Mouse (Mus musculus) lung, adult 2 months (tissue): ENCODE data around the gene Stxbp1. TPM values are rescaled to one million over a fixed set of nuclear protein-coding genes. Genes with fewer than 3 reads are reported as not detected.

Experiments used
- DNase-seq: peaks from one replicate; pipeline ENCODE4 v3.0.0; 2022
- H3K4me1 ChIP-seq: fragments of 200-500 bp; 2 replicates; pipeline ENCODE4 v1.6.1; 2011; ENCODE audit warnings: low read length; ENCODE audit not compliant: control insufficient read depth, insufficient read depth
- H3K4me3 ChIP-seq: fragments of 200-500 bp; replicated peaks from 2 replicates; pipeline ENCODE3; 2011; ENCODE audit warnings: low read depth, mild to moderate bottlenecking, control low read depth, low read length; ENCODE audit errors: extremely low read depth
- CTCF ChIP-seq: fragments of 200-500 bp; IDR thresholded peaks from 2 replicates; pipeline ENCODE4 v1.5.1; 2011; ENCODE audit warnings: mild to moderate bottlenecking, low read length, control low read depth; ENCODE audit not compliant: insufficient read depth
- POLR2A ChIP-seq: fragments of 200-500 bp; IDR thresholded peaks from 2 replicates; pipeline ENCODE4 v1.6.1; 2011; ENCODE audit warnings: low read depth, mild to moderate bottlenecking, control low read depth, low read length, borderline replicate concordance; ENCODE audit errors: extremely low read depth
- WGBS: fragments of 180-500 bp; shearing (Covaris S2); methylation state at CpG from one replicate; pipeline ENCODE4 v1.1.7; 2018; 5-methylcytosine and 5-hydroxymethylcytosine counted together
- polyA plus RNA-seq: library from polyadenylated mRNA; depleted of rRNA; stranded (reverse); fragments of >200 nt; gene quantifications from 2 replicates; pipeline ENCODE4 v1.2.3, GENCODE M21; 2012

Stxbp1 gene
- polyA plus RNA-seq, 1 experiment: 37.9 TPM

DNA sequence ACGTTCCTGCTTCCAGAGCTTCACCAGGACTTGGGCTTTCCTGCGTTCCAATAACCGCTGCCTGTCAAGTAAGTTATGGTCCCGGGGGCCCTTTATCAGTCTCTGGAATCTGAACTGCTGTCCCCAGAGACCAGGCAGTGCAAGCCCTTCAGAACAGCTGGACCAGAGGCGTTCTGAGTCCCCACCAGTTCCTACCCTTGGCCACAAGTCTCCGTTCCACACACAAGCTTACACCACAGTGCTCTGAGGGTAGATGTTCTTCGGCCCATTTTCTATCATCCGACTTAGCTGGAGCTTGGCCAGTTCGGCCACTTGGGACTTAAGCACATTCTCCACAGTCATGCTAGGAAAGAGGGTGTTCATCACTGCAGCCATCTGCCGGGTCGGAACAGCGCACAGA is 79.8 kb downstream of the Stxbp1 start:
- H3K4me3 ChIP-seq: no peak overlapping the region
- TF ChIP-seq CTCF: no peak
- no peak for TF ChIP-seq POLR2A
- 0 out of 2 replicates have a peak, but pooled peaks cover 3% of the 10 kb centered on the region for H3K4me1 ChIP-seq
- DNase-seq: no peak
- WGBS: 67% methylated on average over 12 of the region's 12 CpGs

DNA sequence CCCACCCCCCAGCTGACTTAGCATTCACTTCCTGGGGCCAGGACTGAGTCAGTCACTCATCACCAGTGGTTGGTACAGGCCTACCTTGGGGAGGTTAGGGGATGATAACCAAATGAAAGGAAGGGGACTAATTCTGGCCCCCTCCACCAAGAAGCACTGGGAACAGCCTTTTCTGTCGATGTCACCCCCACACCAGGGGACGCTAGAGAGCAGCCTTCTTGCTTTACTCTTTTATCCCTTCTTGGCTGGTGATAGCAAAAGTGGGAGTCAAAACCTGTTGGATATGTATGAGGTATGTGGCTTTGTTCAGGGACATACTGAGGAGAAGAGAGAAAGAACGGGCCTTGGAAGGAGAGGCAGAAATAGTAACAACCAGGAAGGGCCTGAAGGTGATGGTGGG is 83.7 kb downstream of the Stxbp1 start:
- no peak for DNase-seq
- H3K4me1 ChIP-seq: no peaks in the 10 kb centered on the region
- TF ChIP-seq CTCF (peak; percentile 33), POLR2A (no peak)
- WGBS: 74% methylated on average over 3 of the region's 3 CpGs
- H3K4me3 ChIP-seq: no peak overlapping the region

DNA sequence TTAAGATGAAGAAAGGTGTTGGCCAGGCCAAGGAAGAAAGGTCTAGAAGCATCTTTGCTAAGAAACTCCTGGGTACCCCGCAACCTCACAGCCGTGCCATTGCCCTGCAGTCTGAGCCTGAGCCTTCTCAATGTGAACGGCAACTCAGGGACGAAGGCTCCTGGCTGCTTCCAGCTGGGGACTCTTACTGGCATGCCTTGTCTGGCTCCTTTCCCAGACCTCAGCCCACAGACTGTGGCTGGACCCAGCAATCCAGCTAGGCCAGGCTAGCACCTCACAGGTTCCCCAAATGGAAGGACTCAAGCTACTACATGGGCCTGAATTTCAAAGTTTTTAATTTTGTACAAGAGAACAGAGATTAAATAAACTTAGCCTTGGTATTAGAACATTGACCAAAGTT is 85.2 kb downstream of the Stxbp1 start:
- Histone ChIP-seq H3K4me1 (no peaks in the 10 kb centered on the region), H3K4me3 (no peak overlapping the region)
- TF ChIP-seq POLR2A (no peak), CTCF (no peak)
- no peak for DNase-seq
- WGBS: 74% methylated on average over 4 of the region's 4 CpGs

DNA sequence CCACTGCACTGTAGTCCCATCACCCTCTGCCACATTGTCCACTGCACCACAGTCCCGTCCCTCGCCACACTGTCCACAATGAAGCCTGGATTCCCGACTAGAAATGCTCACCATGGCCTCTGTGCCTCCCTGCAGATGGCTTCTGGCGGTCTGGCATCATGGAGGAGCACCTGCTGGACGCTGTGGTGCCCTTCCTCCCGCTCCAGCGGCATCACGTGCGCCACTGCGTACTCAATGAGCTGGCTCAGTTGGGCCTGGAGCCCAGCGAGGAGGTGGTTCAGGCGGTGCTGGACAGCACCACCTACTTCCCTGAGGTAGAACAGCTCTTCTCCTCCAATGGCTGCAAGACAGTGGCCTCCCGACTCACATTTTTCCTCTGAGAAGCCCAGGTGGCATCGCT is 85.7 kb downstream of the Stxbp1 start:
- WGBS: 91% methylated on average over 14 of the region's 14 CpGs
- Histone ChIP-seq H3K4me1 (no peaks in the 10 kb centered on the region), H3K4me3 (no peak overlapping the region)
- TF ChIP-seq CTCF: no peak
- TF ChIP-seq POLR2A: no peak
- no peak for DNase-seq

DNA sequence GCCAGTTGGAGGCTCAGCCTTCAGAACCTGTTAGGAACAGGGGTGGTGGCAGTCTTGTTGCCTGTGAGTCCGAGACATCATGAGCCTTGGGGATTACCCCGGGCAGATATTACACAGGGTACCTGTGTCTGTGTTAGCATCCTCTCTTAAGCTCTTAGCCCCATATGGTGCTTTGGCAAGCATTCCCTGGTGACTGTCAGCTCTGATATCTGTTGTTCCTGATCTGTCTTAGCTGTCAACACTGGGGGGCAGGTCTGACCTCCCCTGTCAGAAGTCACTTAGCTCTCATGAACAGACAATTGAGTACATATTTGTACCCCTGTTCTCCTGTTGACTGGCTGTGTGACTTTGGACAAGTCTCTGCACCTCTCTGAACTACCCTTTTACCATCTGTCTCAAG is 88.0 kb downstream of the Stxbp1 start:
- DNase-seq: no peak
- Histone ChIP-seq H3K4me3 (no peak overlapping the region), H3K4me1 (no peaks in the 10 kb centered on the region)
- 84% methylated on average over 2 of the region's 2 CpGs for WGBS
- no peak for TF ChIP-seq CTCF
- TF ChIP-seq POLR2A: no peak

DNA sequence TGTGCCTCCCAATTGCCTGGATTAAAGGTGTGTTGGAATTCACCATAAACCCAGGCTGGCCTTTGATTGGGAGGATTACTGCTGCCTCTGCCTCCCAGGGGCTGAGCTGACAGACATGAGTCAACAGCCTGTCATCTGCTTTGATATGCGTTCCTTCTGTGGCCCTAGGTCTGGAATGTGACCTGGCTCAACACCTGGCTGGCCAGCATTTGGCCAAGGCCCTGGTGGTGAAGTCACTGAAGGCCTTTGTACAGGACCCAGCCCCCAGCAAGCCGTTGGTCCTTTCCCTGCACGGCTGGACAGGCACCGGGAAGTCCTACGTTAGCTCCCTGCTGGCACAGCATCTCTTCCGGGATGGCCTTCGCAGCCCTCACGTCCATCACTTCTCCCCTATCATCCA is 88.5 kb downstream of the Stxbp1 start:
- 77% methylated on average over 8 of the region's 8 CpGs for WGBS
- Histone ChIP-seq H3K4me3 (no peak overlapping the region), H3K4me1 (no peaks in the 10 kb centered on the region)
- DNase-seq: no peak
- TF ChIP-seq POLR2A: no peak

DNA sequence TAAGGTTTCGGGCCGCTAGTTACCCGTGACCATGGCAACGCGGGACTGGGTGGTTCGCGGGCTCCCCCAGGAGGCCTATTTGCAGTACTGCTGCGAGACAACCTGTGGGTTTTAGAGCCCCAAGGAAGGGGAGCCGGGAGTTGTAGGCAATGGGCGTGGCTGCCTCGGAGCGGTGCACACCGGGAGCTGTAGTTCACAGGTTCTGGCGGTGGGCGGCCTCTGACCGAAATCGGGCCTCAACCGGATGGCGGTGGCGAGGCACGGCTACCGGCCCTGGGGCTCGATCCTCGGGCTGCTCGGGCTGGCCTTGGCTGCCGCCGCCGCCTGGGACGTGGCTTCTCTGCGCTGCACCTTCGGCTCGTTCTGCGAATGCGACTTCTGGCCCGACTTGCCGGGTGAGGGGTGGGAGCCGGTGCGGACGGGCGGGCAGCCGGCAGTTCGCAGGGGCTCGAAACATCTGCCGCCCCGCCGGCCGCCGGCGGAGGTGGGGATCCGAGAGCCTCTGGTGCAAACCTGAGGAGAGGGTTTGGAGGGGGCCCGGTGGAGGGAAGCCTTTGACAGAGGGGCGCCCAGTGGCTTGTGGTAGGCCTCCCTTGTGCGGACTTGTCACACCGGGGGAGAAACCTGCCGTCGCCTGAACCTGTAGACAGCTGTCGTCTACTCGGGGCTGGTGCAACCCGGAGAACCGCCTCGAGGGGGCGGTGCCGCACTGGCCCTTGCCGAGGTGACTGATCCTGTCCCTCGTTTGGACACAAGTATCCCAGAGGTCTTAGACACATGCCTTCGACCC is 89.8 kb downstream of the Stxbp1 start, which contains the start of gene Tor2a:
TSS of gene Tor2a (plus strand) at position 179 of the 790 bp plus-strand sequence.
- peak within 1 kb of the TSS; percentile 58 for H3K4me3 ChIP-seq
- WGBS: under 1% methylated on average over 66 of the region's 66 CpGs
- DNase-seq: peak; percentile 95
- no peaks in the 10 kb centered on the region for H3K4me1 ChIP-seq
- TF ChIP-seq POLR2A (peak; percentile 52; the same call in 1 of the 2 replicates), CTCF (peak; percentile 80)

DNA sequence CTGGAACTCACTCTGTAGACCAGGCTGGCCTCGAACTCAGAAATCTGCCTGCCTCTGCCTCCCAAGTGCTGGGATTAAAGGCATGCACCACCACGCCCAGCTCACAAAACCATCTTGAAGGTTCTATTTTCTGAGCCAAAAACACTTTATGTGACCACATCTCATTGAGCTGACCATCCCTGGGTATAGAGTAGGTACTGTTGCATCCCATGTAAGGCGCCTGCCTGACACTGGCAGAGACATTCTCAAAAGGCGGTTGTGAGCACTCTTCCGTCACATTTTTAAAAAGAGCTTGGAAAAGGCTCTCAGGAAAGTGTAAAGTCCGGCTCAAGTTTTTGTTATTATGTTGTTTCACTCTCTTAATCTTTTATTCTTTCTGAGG is 90.4 kb downstream of the Stxbp1 start:
- Histone ChIP-seq H3K4me3 (no peak overlapping the region), H3K4me1 (no peaks in the 10 kb centered on the region)
- 32% methylated on average over 6 of the region's 6 CpGs for WGBS
- no peak for DNase-seq
- no peak for TF ChIP-seq POLR2A
- TF ChIP-seq CTCF: no peak

DNA sequence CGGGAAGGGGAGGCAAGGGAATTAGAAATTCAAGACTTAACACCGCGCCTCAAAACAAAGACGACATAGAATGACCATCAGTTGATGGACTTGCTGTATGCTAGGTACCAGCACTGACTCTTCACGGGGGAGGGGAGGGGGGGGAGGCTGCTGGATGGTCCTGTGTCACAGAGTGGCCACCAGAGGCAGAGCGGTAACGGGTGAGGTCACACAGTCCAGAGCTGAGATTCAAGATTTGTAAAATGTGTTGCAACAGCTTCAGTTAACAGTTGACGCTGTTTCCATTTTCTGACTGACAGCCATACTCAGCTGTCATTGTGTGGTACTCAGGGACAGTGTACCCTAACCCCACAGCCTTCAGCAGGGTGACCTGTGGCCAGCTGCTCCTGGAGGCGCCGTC is 94.9 kb downstream of the Stxbp1 start:
- Histone ChIP-seq H3K4me1 (no peaks in the 10 kb centered on the region), H3K4me3 (no peak overlapping the region)
- 65% methylated on average over 10 of the region's 10 CpGs for WGBS
- no peak for DNase-seq
- TF ChIP-seq CTCF (0 out of 2 replicates have a peak, but pooled peaks have one; percentile 7), POLR2A (no peak)

DNA sequence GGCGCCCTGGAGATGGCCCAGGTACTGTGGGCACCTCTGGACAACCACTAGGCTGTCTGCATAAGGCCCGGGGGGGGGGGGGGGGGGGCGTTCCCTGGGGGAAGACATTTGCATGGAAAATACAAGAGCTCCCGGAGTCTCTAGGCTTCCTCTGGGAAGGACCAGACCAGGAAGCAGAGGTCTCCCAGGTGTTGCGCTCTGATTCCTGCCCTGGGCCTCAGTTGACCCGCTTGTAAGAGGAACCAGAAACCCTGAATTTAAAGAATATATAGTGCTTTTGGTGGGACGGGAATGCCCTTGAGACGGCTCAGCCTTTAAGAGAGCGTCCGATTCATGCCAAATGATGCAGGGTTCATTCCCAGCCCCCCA is 95.4 kb downstream of the Stxbp1 start:
- Histone ChIP-seq H3K4me3 (peak overlapping the region; percentile 44), H3K4me1 (no peaks in the 10 kb centered on the region)
- TF ChIP-seq POLR2A (no peak), CTCF (no peak)
- 45% methylated on average over 10 of the region's 10 CpGs for WGBS
- no peak for DNase-seq
